Mouse (Mus musculus) kidney, postnatal 4 days (tissue): ENCODE measurements around the gene Nadk.

Experiments
- DNase-seq, 2 experiments: peaks; one replicate each; pipeline ENCODE4 v3.0.0; 2021; ENCODE audit warnings: mixed read lengths in 2 of 2

The Nadk gene

GRCm38 (mm10) chr4:155561661-155562442, at the start of gene Nadk:
TSS of gene Nadk (plus strand) at chr4:155562378.
- DNase-seq = peak in 1 of 2 experiments; percentile 26

GRCm38 (mm10) chr4:155514810-155515209, 47.4 kb upstream of the Nadk start:
- no peak for DNase-seq

GRCm38 (mm10) chr4:155517948-155518517, 44.1 kb upstream of the Nadk start:
- peak; percentile 9 to 19 for DNase-seq

- DNase-seq = no peak
Observed at GRCm38 (mm10) chr4:155522327-155522726, 39.9 kb upstream of the Nadk start.

- DNase-seq = peak in 1 of 2 experiments; percentile 22
Observed at GRCm38 (mm10) chr4:155525751-155526150, 36.4 kb upstream of the Nadk start.

GRCm38 (mm10) chr4:155529294-155529693, 32.9 kb upstream of the Nadk start:
- DNase-seq = no peak

GRCm38 (mm10) chr4:155549993-155550392, 12.2 kb upstream of the Nadk start:
- no peak for DNase-seq

GRCm38 (mm10) chr4:155550446-155550845, 11.7 kb upstream of the Nadk start:
- DNase-seq = no peak

- DNase-seq = no peak
Observed at GRCm38 (mm10) chr4:155551073-155551472, 11.1 kb upstream of the Nadk start.

- DNase-seq = no peak
Observed at GRCm38 (mm10) chr4:155552917-155553532, 9.2 kb upstream of the Nadk start.

GRCm38 (mm10) chr4:155554880-155555279, 7.3 kb upstream of the Nadk start:
- no peak for DNase-seq

- no peak for DNase-seq
Observed at GRCm38 (mm10) chr4:155555464-155555863, 6.7 kb upstream of the Nadk start.

- no peak for DNase-seq
Observed at GRCm38 (mm10) chr4:155559454-155559853, 2.7 kb upstream of the Nadk start.

- DNase-seq = no peak
Observed at GRCm38 (mm10) chr4:155560932-155561331, 1.2 kb upstream of the Nadk start.

- DNase-seq = peak; percentile 72 to 80
Observed at GRCm38 (mm10) chr4:155562725-155563399, 684 bp downstream of the Nadk start.

- DNase-seq = peak; percentile 98
Observed at GRCm38 (mm10) chr4:155563400-155564231, 1.4 kb downstream of the Nadk start.

- peak; percentile 37 to 60 for DNase-seq
Observed at GRCm38 (mm10) chr4:155564315-155565069, 2.3 kb downstream of the Nadk start.

GRCm38 (mm10) chr4:155566555-155566954, 4.4 kb downstream of the Nadk start:
- DNase-seq = peak in 1 of 2 experiments; percentile 46

- no peak for DNase-seq
Observed at GRCm38 (mm10) chr4:155568170-155568569, 6.0 kb downstream of the Nadk start.

- no peak for DNase-seq
Observed at GRCm38 (mm10) chr4:155568632-155569370, 6.6 kb downstream of the Nadk start.

GRCm38 (mm10) chr4:155569818-155570217, 7.6 kb downstream of the Nadk start:
- DNase-seq = no peak
